Mouse (Mus musculus): Measurements from ENCODE around the gene Sppl3. TPM values are rescaled to one million over a fixed set of nuclear protein-coding genes. Genes with fewer than 3 reads are reported as not detected.

Gene Sppl3
- polyA plus RNA-seq, 1 experiment from 2014 or later: 11.5 TPM

DNA sequence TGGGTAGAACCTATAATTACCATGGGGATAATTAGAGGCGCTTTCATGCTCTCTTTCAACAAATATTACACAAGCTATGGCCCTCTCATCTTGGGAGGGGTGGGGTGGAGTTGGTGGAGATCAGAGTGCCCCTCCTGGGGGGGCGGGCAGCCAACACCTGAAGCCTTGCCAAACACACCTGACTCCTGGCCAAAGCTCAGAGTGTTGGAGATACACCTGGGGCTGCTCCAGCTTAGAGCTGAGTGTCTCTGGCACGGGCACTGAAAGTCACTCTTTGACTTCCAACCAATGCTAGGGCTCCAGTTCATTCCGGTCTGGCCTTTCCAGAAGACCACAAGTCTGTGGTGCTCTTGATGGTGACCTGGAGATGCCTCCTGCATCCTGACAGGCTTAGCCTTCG is 3.2 kb upstream of the Sppl3 start:
- no peak overlapping the region for H3K4me3 ChIP-seq
- H3K27ac ChIP-seq (replicated peaks): no peak overlapping the region
- 81% methylated on average over 5 of the region's 5 CpGs for WGBS
- DNase-seq (ENCODE audit: low spot score): no peak
- H3K27me3 ChIP-seq (ENCODE audit: low read depth, poor library complexity, severe bottlenecking): peaks cover 11% of the 10 kb centered on the region; the same call in 1 of the 2 replicates
- peaks cover 18% of the 10 kb centered on the region for H3K4me1 ChIP-seq
- H3K9me3 ChIP-seq (replicated peaks): no peaks in the 10 kb centered on the region
- H3K36me3 ChIP-seq: no peaks in the 10 kb centered on the region

DNA sequence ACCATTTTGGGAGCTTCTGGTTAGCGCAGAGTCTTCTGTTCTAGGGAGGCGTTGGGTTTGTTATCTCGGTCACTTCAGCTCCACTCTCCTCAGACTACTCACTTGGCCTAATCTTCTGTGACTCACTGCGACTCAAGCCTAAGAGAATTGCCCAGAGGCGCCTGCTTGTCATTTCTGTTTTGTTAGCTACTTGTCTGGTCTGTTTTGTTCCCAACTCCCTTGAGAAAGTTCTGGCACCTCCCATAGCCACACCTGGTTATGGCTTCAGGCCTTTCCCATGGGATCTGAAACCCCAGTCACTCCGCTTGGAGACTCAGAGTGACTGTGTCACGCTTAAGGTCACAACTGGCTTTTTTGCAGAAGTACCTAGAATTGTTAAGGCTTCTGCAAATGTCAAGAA is 2.6 kb upstream of the Sppl3 start:
- Histone ChIP-seq H3K9me3 (replicated peaks) (no peaks in the 10 kb centered on the region), H3K27me3 (ENCODE audit: low read depth, poor library complexity, severe bottlenecking) (peaks cover 11% of the 10 kb centered on the region; the same call in 1 of the 2 replicates), H3K4me3 (no peak overlapping the region), H3K4me1 (peaks cover 23% of the 10 kb centered on the region), H3K27ac (replicated peaks) (no peak overlapping the region), H3K36me3 (no peaks in the 10 kb centered on the region)
- 92% methylated on average over 7 of the region's 7 CpGs for WGBS
- DNase-seq (ENCODE audit: low spot score): no peak

DNA sequence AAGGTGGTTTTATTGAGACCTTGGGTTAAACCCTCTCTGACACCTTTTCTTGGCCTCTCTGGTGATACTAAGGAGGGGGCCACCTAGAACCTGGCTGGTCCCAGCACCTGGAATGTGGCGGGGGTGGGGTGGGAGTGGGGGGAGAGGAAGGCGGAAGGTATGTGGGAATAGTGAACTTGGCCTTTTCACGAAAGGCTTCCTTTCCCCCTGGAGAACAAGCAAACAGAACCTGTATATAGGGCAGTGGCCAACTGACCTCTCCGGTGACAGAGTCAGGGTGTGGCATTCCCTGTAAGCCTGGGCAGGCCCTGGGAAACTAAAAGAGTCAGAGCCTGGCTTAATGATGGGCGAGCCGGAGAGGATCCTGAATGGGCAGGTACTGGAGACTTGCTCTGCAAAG is 1.8 kb upstream of the Sppl3 start:
- no peaks in the 10 kb centered on the region for H3K9me3 ChIP-seq (replicated peaks)
- no peak overlapping the region for H3K4me3 ChIP-seq
- no peak for DNase-seq (ENCODE audit: low spot score)
- 87% methylated on average over 6 of the region's 6 CpGs for WGBS
- peaks cover 11% of the 10 kb centered on the region; the same call in 1 of the 2 replicates for H3K27me3 ChIP-seq (ENCODE audit: low read depth, poor library complexity, severe bottlenecking)
- no peaks in the 10 kb centered on the region for H3K36me3 ChIP-seq
- H3K4me1 ChIP-seq: peaks cover 28% of the 10 kb centered on the region
- no peak overlapping the region for H3K27ac ChIP-seq (replicated peaks)

DNA sequence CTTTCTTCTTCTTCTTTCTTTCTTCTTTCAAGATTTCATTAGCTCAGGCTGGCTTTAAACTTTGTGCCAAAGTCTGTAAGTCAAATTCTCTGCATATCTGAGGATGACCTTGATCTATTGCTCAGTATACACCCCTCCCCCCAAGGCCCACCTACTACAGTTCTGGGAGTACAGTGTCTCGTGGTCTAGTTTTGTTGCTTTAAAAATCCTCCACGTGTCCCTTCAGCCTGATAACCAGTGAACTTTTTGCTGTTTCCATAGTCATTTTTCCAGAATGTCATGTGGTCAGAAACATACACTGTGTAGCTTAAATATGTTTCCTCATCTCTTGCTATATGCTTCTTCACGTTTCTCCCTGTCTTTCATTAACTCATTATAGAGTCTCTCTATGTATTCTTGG is 976 bp upstream of the Sppl3 start:
- Histone ChIP-seq H3K27me3 (ENCODE audit: low read depth, poor library complexity, severe bottlenecking) (peaks cover 11% of the 10 kb centered on the region; the same call in 1 of the 2 replicates), H3K4me1 (peaks cover 35% of the 10 kb centered on the region), H3K9me3 (replicated peaks) (no peaks in the 10 kb centered on the region), H3K27ac (replicated peaks) (0 out of 2 replicates have a peak overlapping the region, but pooled peaks have one; percentile 98), H3K36me3 (no peaks in the 10 kb centered on the region), H3K4me3 (peak overlapping the region; percentile 100; the same call in 1 of the 2 replicates)
- WGBS: 68% methylated on average over 3 of the region's 3 CpGs
- no peak for DNase-seq (ENCODE audit: low spot score)

DNA sequence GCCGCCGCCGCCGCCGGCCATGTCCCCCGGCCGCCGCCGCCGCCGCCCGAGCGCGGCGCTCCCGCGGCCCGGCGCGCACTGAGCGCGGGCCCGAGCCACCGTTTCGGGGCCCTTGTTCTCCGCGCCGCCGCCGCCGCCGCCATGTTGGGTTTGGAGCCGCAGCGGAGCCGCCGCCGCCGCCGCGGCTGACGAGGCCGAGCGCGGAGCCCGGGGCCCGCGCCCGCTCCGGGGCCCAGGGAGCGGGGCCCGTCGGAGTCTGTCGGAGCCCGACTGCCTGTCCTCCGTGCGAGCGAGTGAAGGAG is 231 bp downstream of the Sppl3 start:
- 3% methylated on average over 57 of the region's 57 CpGs for WGBS
- Histone ChIP-seq H3K27me3 (ENCODE audit: low read depth, poor library complexity, severe bottlenecking) (peaks cover 11% of the 10 kb centered on the region; the same call in 1 of the 2 replicates), H3K4me3 (peak overlapping the region; percentile 100), H3K9me3 (replicated peaks) (no peaks in the 10 kb centered on the region), H3K36me3 (no peaks in the 10 kb centered on the region), H3K4me1 (peaks cover 37% of the 10 kb centered on the region), H3K27ac (replicated peaks) (peak overlapping the region; percentile 98)
- no peak for DNase-seq (ENCODE audit: low spot score)

DNA sequence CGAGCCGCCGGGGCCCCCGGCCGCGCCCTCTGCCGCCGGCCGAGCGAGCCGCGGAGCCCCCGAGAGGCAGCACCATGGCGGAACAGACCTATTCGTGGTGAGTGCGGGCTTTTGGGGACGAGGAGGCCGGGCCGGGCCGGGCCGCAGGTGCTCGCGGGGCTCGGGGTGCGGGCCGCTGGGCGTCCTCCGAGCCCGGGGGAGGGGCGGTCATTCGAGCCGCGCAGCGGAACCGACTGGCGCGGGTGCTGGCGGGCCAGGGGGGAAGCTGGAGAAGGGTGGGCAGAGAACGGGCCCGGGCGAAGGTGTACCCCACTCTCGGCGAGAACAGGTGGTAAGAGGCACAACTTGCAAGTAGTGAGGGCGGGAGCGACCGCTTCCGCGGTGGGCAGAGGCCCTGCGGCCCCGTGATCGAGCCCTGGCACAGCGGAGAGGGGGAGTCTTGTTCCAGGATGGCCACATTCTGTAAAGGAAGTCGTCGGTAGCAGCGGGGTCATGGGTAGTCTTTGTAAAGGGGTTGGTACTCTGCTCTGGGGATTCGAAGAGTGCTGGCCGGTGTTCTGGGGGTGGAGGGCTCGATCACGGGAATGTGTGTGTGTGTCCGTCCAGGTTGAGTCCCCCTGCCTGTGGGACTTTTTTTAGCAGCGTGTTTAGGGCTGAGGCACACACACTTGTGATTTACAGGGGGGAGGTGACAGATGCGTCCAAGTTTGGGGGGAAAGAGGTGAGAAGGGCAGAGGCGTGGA is 753 bp downstream of the Sppl3 start:
- Histone ChIP-seq H3K4me1 (peaks cover 37% of the 10 kb centered on the region), H3K27ac (replicated peaks) (peak overlapping the region; percentile 98), H3K27me3 (ENCODE audit: low read depth, poor library complexity, severe bottlenecking) (peaks cover 11% of the 10 kb centered on the region; the same call in 1 of the 2 replicates), H3K9me3 (replicated peaks) (no peaks in the 10 kb centered on the region), H3K4me3 (peak overlapping the region; percentile 100), H3K36me3 (0 out of 2 replicates have a peak, but pooled peaks cover 3% of the 10 kb centered on the region)
- DNase-seq (ENCODE audit: low spot score): no peak
- WGBS: under 1% methylated on average over 63 of the region's 63 CpGs

DNA sequence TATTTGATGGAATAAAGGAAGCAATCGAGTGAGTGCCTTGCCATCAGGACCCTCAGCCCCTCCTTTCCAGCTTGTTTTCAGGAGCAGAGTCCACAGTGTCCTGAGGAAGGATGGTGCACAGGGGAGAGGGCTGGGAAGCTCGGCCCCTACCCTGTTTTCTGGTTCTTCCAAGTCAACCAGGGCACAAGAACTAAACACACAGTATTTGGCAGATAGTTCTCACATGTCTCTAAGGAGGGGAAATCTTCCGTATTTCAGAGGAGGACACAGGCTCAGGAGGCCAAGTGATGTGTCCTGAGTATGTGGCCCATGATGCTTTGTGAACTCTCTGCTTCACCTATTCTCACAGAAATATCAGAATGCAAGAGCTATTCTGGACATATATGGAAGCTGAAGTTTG is 2.5 kb downstream of the Sppl3 start:
- WGBS: 79% methylated on average over 3 of the region's 3 CpGs
- no peak overlapping the region for H3K27ac ChIP-seq (replicated peaks)
- peaks cover 37% of the 10 kb centered on the region for H3K4me1 ChIP-seq
- no peak for DNase-seq (ENCODE audit: low spot score)
- H3K4me3 ChIP-seq: peak overlapping the region; percentile 100; the same call in 1 of the 2 replicates
- no peaks in the 10 kb centered on the region for H3K9me3 ChIP-seq (replicated peaks)
- peaks cover 11% of the 10 kb centered on the region; the same call in 1 of the 2 replicates for H3K27me3 ChIP-seq (ENCODE audit: low read depth, poor library complexity, severe bottlenecking)
- 0 out of 2 replicates have a peak, but pooled peaks cover 4% of the 10 kb centered on the region for H3K36me3 ChIP-seq

DNA sequence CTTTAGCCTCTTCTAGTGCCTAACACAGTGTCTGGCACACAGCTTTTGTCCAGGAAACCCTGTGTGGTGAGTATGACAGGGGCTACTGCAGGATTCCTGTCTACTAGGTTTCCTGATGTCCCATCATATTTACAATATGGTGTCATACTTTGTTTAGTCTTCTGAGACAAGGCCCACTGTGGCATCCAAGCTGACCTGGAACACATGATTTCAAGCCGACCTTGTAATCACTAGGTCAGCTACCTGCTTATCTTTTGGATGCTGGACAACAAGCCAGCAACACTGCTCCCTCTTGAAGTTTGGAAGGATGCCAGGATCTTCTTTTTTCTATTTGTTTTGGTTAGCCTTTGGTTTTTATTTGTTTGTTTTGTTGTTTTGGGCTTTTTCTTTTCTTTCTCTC is 3.6 kb downstream of the Sppl3 start:
- WGBS: 75% methylated on average over 1 of the region's 1 CpGs

DNA sequence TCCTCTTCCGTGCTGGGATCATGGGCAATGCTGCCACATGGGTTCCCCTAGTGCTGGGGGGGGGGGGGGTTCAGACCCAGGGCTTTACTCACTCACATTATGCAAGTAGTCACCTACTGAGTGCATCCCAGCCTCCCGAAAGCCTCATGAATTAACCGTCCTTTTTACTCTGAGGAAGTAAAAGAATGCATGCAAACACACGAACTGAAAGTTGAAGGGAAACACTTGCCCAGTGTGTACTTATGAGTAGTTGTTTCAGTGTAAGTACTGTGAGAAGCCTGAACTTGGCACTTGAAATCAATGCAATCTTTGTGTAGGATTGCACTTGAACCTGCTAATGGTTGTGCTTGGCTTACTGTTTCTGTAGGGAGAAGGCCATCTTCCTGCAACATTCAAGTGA is 4.2 kb downstream of the Sppl3 start:
- Histone ChIP-seq H3K36me3 (0 out of 2 replicates have a peak, but pooled peaks cover 4% of the 10 kb centered on the region), H3K4me1 (peaks cover 38% of the 10 kb centered on the region), H3K9me3 (replicated peaks) (no peaks in the 10 kb centered on the region), H3K4me3 (no peak overlapping the region), H3K27ac (replicated peaks) (no peak overlapping the region), H3K27me3 (ENCODE audit: low read depth, poor library complexity, severe bottlenecking) (no peaks in the 10 kb centered on the region)
- DNase-seq (ENCODE audit: low spot score): no peak
- WGBS: 70% methylated on average over 4 of the region's 4 CpGs

More for the DNA sequence above, 3.6 kb downstream of the Sppl3 start:
- peaks cover 5% of the 10 kb centered on the region; the same call in 1 of the 2 replicates for H3K27me3 ChIP-seq (ENCODE audit: low read depth, poor library complexity, severe bottlenecking)
- no peak overlapping the region for H3K27ac ChIP-seq (replicated peaks)
- DNase-seq (ENCODE audit: low spot score): no peak
- no peak overlapping the region for H3K4me3 ChIP-seq
- H3K9me3 ChIP-seq (replicated peaks): no peaks in the 10 kb centered on the region
- 0 out of 2 replicates have a peak, but pooled peaks cover 4% of the 10 kb centered on the region for H3K36me3 ChIP-seq
- H3K4me1 ChIP-seq: peaks cover 40% of the 10 kb centered on the region

DNA sequence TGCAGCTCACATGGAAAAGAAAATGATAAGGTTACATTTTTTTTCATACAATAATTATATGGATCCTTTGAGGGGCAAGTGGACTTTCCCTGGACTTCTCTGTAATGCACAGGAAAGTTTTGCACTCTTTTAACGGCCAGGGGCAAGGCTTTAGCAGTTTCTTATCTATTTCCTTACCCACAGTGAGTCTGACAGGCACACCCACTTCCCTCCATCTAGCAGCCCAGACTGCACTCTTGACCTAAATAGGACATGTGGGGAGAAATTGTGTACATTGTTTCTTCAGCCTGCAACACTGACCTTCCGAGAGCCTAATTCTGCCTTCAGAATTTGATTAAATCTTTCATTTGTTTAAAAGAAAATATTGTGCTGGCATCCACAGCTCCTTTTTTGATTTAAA is 7.3 kb downstream of the Sppl3 start:
- H3K36me3 ChIP-seq: peaks cover 23% of the 10 kb centered on the region
- H3K9me3 ChIP-seq (replicated peaks): peaks cover 7% of the 10 kb centered on the region
- 84% methylated on average over 2 of the region's 2 CpGs for whole genome bisulfite sequencing
- no peak overlapping the region for H3K4me3 ChIP-seq
- peaks cover 17% of the 10 kb centered on the region for H3K4me1 ChIP-seq
- no peaks in the 10 kb centered on the region for H3K27me3 ChIP-seq (ENCODE audit: low read depth, poor library complexity, severe bottlenecking)
- H3K27ac ChIP-seq (replicated peaks): no peak overlapping the region
- DNase-seq (ENCODE audit: low spot score): no peak

DNA sequence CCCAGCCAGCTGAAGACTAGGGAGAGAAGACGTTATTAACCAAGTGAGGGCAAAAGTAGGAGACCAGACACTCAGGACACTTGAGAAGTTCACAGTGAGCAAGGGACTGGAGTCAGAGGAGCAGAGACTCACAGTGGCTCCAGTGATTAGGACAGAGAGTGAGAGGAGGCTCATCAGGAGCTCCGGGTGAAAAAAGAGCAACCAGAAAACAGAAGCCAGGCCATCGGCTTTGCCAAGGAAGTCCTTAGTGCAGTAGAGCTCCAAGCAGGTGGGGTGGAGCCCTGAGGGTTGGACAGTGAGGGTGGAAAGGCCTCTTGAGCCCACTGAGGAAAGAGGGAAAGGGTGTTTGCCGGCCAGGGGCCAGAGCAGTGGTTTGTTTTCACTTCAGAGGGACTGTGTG is 7.9 kb downstream of the Sppl3 start:
- Histone ChIP-seq H3K4me1 (peaks cover 12% of the 10 kb centered on the region), H3K4me3 (no peak overlapping the region), H3K9me3 (replicated peaks) (peaks cover 7% of the 10 kb centered on the region), H3K27me3 (ENCODE audit: low read depth, poor library complexity, severe bottlenecking) (no peaks in the 10 kb centered on the region), H3K27ac (replicated peaks) (no peak overlapping the region), H3K36me3 (peaks cover 23% of the 10 kb centered on the region)
- WGBS: 85% methylated on average over 4 of the region's 4 CpGs
- no peak for DNase-seq (ENCODE audit: low spot score)

DNA sequence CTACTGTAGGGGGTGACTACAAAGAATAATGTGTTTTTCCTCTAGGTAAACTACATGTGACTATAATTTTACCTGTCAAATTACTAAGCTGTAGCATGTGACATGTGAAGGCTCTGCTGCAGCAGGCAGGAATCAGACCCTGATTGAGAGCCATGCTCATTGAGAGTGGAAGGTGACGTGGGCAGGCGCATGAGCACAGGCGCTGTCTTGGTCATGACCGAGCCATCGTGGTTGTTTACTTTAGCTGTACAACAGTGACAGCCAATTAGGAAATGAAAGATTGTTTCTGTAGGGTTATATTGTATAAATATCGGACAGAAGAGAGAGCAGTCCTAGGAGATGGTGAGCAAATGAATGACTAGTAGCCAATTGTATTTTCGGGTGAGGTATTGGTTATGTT is 11.1 kb downstream of the Sppl3 start:
- H3K9me3 ChIP-seq (replicated peaks): peaks cover 7% of the 10 kb centered on the region
- WGBS: 97% methylated on average over 7 of the region's 7 CpGs
- H3K4me1 ChIP-seq: peaks cover 10% of the 10 kb centered on the region
- H3K27ac ChIP-seq (replicated peaks): no peak overlapping the region
- DNase-seq (ENCODE audit: low spot score): no peak
- H3K4me3 ChIP-seq: no peak overlapping the region
- H3K27me3 ChIP-seq (ENCODE audit: low read depth, poor library complexity, severe bottlenecking): no peaks in the 10 kb centered on the region
- H3K36me3 ChIP-seq: peaks cover 19% of the 10 kb centered on the region

DNA sequence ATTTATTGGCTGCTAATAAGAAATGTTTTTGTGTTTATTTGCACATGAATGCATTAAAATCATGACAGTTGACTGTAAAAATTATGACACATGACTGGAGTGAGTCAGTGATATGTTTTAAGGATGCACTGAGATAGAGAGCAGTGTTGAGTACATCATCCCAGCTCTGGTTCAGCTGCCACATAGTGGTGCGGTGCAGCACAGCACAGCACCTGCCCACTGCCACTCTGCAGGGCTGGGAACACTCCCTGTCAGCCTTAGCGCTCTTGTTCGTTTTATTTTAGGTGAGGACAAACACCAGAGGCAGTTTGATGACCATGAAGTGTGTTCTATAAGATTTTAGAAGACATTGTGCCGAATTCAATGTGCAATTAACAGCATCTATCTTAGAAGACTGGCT is 15.2 kb downstream of the Sppl3 start:
- no peak overlapping the region for H3K4me3 ChIP-seq
- no peak overlapping the region for H3K27ac ChIP-seq (replicated peaks)
- no peak for DNase-seq (ENCODE audit: low spot score)
- H3K36me3 ChIP-seq: peaks cover 20% of the 10 kb centered on the region
- peaks cover 7% of the 10 kb centered on the region for H3K9me3 ChIP-seq (replicated peaks)
- peaks cover 7% of the 10 kb centered on the region for H3K4me1 ChIP-seq
- WGBS: 88% methylated on average over 4 of the region's 4 CpGs
- no peaks in the 10 kb centered on the region for H3K27me3 ChIP-seq (ENCODE audit: low read depth, poor library complexity, severe bottlenecking)

Measured in midbrain, embryonic 10.5 days (tissue).